Mouse (Mus musculus) liver, postnatal 0 days (tissue): Measurements from ENCODE around the gene Vash2. TPM values are rescaled to one million over a fixed set of nuclear protein-coding genes. Genes with fewer than 3 reads are reported as not detected.

ENCODE experiments used
- ATAC-seq: fragments of 200-750 bp; cut with Nextera tagmentation; 2 replicates; pipeline ENCODE4 v1.8.0; 2017; ENCODE audit warnings: mild to moderate bottlenecking, moderate library complexity
- DNase-seq: peaks from one replicate; pipeline ENCODE4 v3.0.0-alpha.2; 2016
- H3K27ac ChIP-seq: fragments of 300-500 bp; sonication (generic); 2 replicates; pipeline ENCODE4 v1.5.1; 2014; ENCODE audit warnings: antibody characterized with exemption, moderate library complexity, mild to moderate bottlenecking, low read depth
- H3K27me3 ChIP-seq: fragments of 300-500 bp; sonication (generic); 2 replicates; pipeline ENCODE4 v1.6.1; 2014; ENCODE audit warnings: low read length, control low read depth, mixed read lengths; ENCODE audit not compliant: insufficient read depth
- H3K36me3 ChIP-seq: fragments of 300-500 bp; sonication (generic); replicated peaks from 2 replicates; pipeline ENCODE4 v1.6.1; 2014; ENCODE audit warnings: mild to moderate bottlenecking, control low read depth, low read length, moderate library complexity, mixed read lengths; ENCODE audit not compliant: insufficient read depth
- H3K4me1 ChIP-seq: fragments of 300-500 bp; sonication (generic); 2 replicates; pipeline ENCODE4 v1.6.1; 2014; ENCODE audit warnings: antibody characterized with exemption, mild to moderate bottlenecking, control low read depth; ENCODE audit not compliant: insufficient read depth
- H3K4me2 ChIP-seq: fragments of 300-500 bp; sonication (generic); 2 replicates; pipeline ENCODE4 v1.6.1; 2014; ENCODE audit warnings: low read depth, mild to moderate bottlenecking, low read length, moderate library complexity, mixed read lengths
- H3K4me3 ChIP-seq: fragments of 300-500 bp; sonication (generic); 2 replicates; pipeline ENCODE4 v1.5.1; 2014; ENCODE audit warnings: low read depth, low read length
- H3K9ac ChIP-seq: fragments of 300-500 bp; sonication (generic); replicated peaks from 2 replicates; pipeline ENCODE4 v1.6.1; 2014; ENCODE audit warnings: mild to moderate bottlenecking, moderate library complexity
- H3K9me3 ChIP-seq: fragments of 300-500 bp; sonication (generic); 2 replicates; pipeline ENCODE4 v1.6.1; 2016; ENCODE audit warnings: mild to moderate bottlenecking, control low read depth, low read length, mixed read lengths
- CTCF ChIP-seq: sonication (generic); IDR thresholded peaks from 2 replicates; pipeline ENCODE4 v1.5.1; 2016; ENCODE audit warnings: antibody characterized with exemption, low read depth
- EP300 ChIP-seq: IDR thresholded peaks from 2 replicates; pipeline ENCODE4 v1.6.1; 2016; ENCODE audit warnings: antibody characterized with exemption, low read depth, mild to moderate bottlenecking
- WGBS: fragments of 180-500 bp; shearing (Covaris S2); extraction: QIAGEN DNeasy Blood & Tissue Kit; methylation state at CpG from one replicate; pipeline ENCODE4 v1.1.7; 2014; ENCODE audit not compliant: insufficient replicate concordance; 5-methylcytosine and 5-hydroxymethylcytosine counted together
- polyA plus RNA-seq: library from polyadenylated mRNA; unstranded; fragments of >200 nt; fragmentation: Nextera tagmentation; extraction: Ambion mirVana; gene quantifications from 2 replicates; pipeline ENCODE4 v1.2.1, GENCODE M21; 2015

The Vash2 gene
- polyA plus RNA-seq, 1 experiment from 2014 or later, result 0.31 TPM

- TF ChIP-seq CTCF (no peak), EP300 (no peak)
- H3K4me1 ChIP-seq, result no peaks in the 10 kb centered on the region
Measured at GRCm38 (mm10) chr1:191000686-191001085, 21.6 kb upstream of the Vash2 start.

GRCm38 (mm10) chr1:190998027-190998426 lies 18.9 kb upstream of the Vash2 start:
- no peak overlapping the region for H3K4me2 ChIP-seq
- no peak for TF ChIP-seq CTCF
- TF ChIP-seq EP300, result no peak
- WGBS, result 66% methylated on average over 1 of the region's 1 CpGs
- H3K27ac ChIP-seq, result no peak overlapping the region
- H3K4me3 ChIP-seq, result no peak overlapping the region
- H3K4me1 ChIP-seq, result no peaks in the 10 kb centered on the region
- H3K36me3 ChIP-seq, result no peaks in the 10 kb centered on the region
- ATAC-seq (no peak), DNase-seq (no peak)
- no peaks in the 10 kb centered on the region for H3K27me3 ChIP-seq
- no peak overlapping the region for H3K9ac ChIP-seq
- H3K9me3 ChIP-seq, result peaks cover 5% of the 10 kb centered on the region; the same call in 1 of the 2 replicates

More at GRCm38 (mm10) chr1:191000686-191001085, 21.6 kb upstream of the Vash2 start:
- DNase-seq, result no peak
- Histone ChIP-seq H3K27me3 (no peaks in the 10 kb centered on the region), H3K4me3 (no peak overlapping the region), H3K27ac (no peak overlapping the region), H3K36me3 (peaks cover 5% of the 10 kb centered on the region), H3K9ac (no peak overlapping the region), H3K4me2 (no peak overlapping the region), H3K9me3 (peaks cover 5% of the 10 kb centered on the region; the same call in 1 of the 2 replicates)
- ATAC-seq, result no peak
- WGBS, result 71% methylated on average over 3 of the region's 3 CpGs

- ATAC-seq, result no peak
- H3K27me3 ChIP-seq, result no peaks in the 10 kb centered on the region
- no peak for DNase-seq
- no peaks in the 10 kb centered on the region for H3K4me1 ChIP-seq
- TF ChIP-seq CTCF, result peak; percentile 47
- TF ChIP-seq EP300, result no peak
- no peaks in the 10 kb centered on the region for H3K36me3 ChIP-seq
- peaks cover 5% of the 10 kb centered on the region; the same call in 1 of the 2 replicates for H3K9me3 ChIP-seq
- no peak overlapping the region for H3K27ac ChIP-seq
- 58% methylated on average over 6 of the region's 6 CpGs for WGBS
- H3K4me3 ChIP-seq, result no peak overlapping the region
- no peak overlapping the region for H3K4me2 ChIP-seq
- no peak overlapping the region for H3K9ac ChIP-seq
Measured at GRCm38 (mm10) chr1:190996346-190996877, 17.3 kb upstream of the Vash2 start.

- Histone ChIP-seq H3K36me3 (no peaks in the 10 kb centered on the region), H3K4me3 (no peak overlapping the region), H3K27ac (no peak overlapping the region), H3K9me3 (peaks cover 5% of the 10 kb centered on the region; the same call in 1 of the 2 replicates), H3K9ac (no peak overlapping the region), H3K27me3 (no peaks in the 10 kb centered on the region), H3K4me2 (no peak overlapping the region), H3K4me1 (no peaks in the 10 kb centered on the region)
- TF ChIP-seq EP300, result no peak
- TF ChIP-seq CTCF, result no peak
- no peak for DNase-seq
- no peak for ATAC-seq
- 62% methylated on average over 7 of the region's 7 CpGs for WGBS
Measured at GRCm38 (mm10) chr1:190995548-190995947, 16.5 kb upstream of the Vash2 start.

GRCm38 (mm10) chr1:190989437-190990082 lies 10.5 kb upstream of the Vash2 start:
- no peaks in the 10 kb centered on the region for H3K4me1 ChIP-seq
- H3K36me3 ChIP-seq, result no peaks in the 10 kb centered on the region
- H3K9ac ChIP-seq, result no peak overlapping the region
- no peaks in the 10 kb centered on the region for H3K9me3 ChIP-seq
- TF ChIP-seq EP300, result no peak
- peak; percentile 49 for TF ChIP-seq CTCF
- 68% methylated on average over 9 of the region's 9 CpGs for WGBS
- H3K27me3 ChIP-seq, result no peaks in the 10 kb centered on the region
- no peak overlapping the region for H3K27ac ChIP-seq
- ATAC-seq, result no peak
- no peak overlapping the region for H3K4me2 ChIP-seq
- no peak for DNase-seq
- no peak overlapping the region for H3K4me3 ChIP-seq

GRCm38 (mm10) chr1:190981412-190981811 lies 2.3 kb upstream of the Vash2 start:
- WGBS, result 72% methylated on average over 4 of the region's 4 CpGs
- H3K27me3 ChIP-seq, result peaks cover 35% of the 10 kb centered on the region
- H3K27ac ChIP-seq, result no peak overlapping the region
- no peak overlapping the region for H3K4me2 ChIP-seq
- no peak overlapping the region for H3K9ac ChIP-seq
- peaks cover 13% of the 10 kb centered on the region for H3K4me1 ChIP-seq
- ATAC-seq (no peak), DNase-seq (no peak)
- no peak overlapping the region for H3K4me3 ChIP-seq
- TF ChIP-seq EP300, result no peak
- TF ChIP-seq CTCF, result no peak
- H3K36me3 ChIP-seq, result no peaks in the 10 kb centered on the region
- no peaks in the 10 kb centered on the region for H3K9me3 ChIP-seq

GRCm38 (mm10) chr1:190980470-190980869 lies 1.4 kb upstream of the Vash2 start:
- 62% methylated on average over 1 of the region's 1 CpGs for WGBS
- H3K27me3 ChIP-seq, result peaks cover 35% of the 10 kb centered on the region

More at GRCm38 (mm10) chr1:190980470-190980869, 1.4 kb upstream of the Vash2 start:
- DNase-seq, result no peak
- H3K4me1 ChIP-seq, result peaks cover 13% of the 10 kb centered on the region
- no peak overlapping the region for H3K9ac ChIP-seq
- no peaks in the 10 kb centered on the region for H3K9me3 ChIP-seq
- H3K27ac ChIP-seq, result no peak overlapping the region
- no peak for TF ChIP-seq EP300
- TF ChIP-seq CTCF, result no peak
- ATAC-seq, result no peak
- H3K36me3 ChIP-seq, result no peaks in the 10 kb centered on the region
- H3K4me3 ChIP-seq, result no peak overlapping the region
- H3K4me2 ChIP-seq, result no peak overlapping the region
